ENCODE assay signal across 8 mouse cellular contexts in the genomic region with DNA sequence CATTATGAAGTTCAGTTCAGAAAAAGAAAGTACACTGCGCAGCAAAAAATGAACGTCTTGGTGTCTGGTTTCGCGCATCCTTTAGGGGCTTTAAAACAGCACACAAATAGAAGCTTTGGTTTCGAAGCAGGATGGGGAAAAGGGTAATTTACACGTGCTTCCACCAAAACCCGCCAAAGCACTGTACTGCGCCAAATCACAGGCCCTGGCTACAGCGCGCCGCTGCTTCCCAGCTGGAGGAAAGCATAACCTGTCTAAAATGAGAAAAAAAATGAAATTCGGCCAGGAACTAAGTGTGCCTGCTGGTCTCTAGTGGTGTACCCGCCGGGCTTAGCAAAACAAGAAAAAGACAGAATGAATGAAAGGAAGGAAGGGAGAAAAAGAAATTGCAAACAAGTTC. TPM values are rescaled to one million over a fixed set of nuclear protein-coding genes. Genes with fewer than 3 reads are reported as not detected.
DNase-seq lines count a peak whose midpoint lies in the region; ATAC-seq lines count a peak whose summit lies in the region.

No protein-coding gene starts in this region.

- peak overlapping the region; percentile 81 for H3K27ac ChIP-seq in forebrain, embryonic 10.5 days
- H3K27ac ChIP-seq in hindbrain, embryonic 13.5 days, result peak overlapping the region; percentile 61
- H3K27ac ChIP-seq in midbrain, embryonic 11.5 days (ENCODE audit: low read depth, low read length), result no peak overlapping the region

- H3K9me3 ChIP-seq in forebrain, embryonic 10.5 days, result no peaks in the 10 kb centered on the region
- H3K9me3 ChIP-seq in hindbrain, embryonic 13.5 days, result no peaks in the 10 kb centered on the region
- no peaks in the 10 kb centered on the region for H3K9me3 ChIP-seq in midbrain, embryonic 11.5 days (ENCODE audit: control insufficient read depth, low read length)

- 0% methylated on average over 14 of the region's 14 CpGs for WGBS in forebrain, embryonic 10.5 days
- WGBS in hindbrain, embryonic 13.5 days, result 0% methylated on average over 14 of the region's 14 CpGs
- under 1% methylated on average over 14 of the region's 14 CpGs for WGBS in midbrain, embryonic 11.5 days

- no peak for ATAC-seq in hindbrain, embryonic 13.5 days (ENCODE audit: low FRiP score)
- peak; percentile 10; the same call in 1 of the 2 replicates for ATAC-seq in midbrain, embryonic 11.5 days (ENCODE audit: low FRiP score)

- peaks cover 41% of the 10 kb centered on the region for H3K27me3 ChIP-seq in forebrain, embryonic 10.5 days (ENCODE audit: poor library complexity, severe bottlenecking)
- H3K27me3 ChIP-seq in hindbrain, embryonic 13.5 days, result peaks cover 21% of the 10 kb centered on the region
- no peaks in the 10 kb centered on the region for H3K27me3 ChIP-seq in midbrain, embryonic 11.5 days (ENCODE audit: control insufficient read depth, insufficient read depth, low read length)

- peaks cover 15% of the 10 kb centered on the region for H3K36me3 ChIP-seq in forebrain, embryonic 10.5 days (replicated peaks)
- H3K36me3 ChIP-seq in hindbrain, embryonic 13.5 days, result peaks cover 10% of the 10 kb centered on the region
- no peaks in the 10 kb centered on the region for H3K36me3 ChIP-seq in midbrain, embryonic 11.5 days (ENCODE audit: control insufficient read depth, insufficient read depth, low read length)

- H3K4me1 ChIP-seq in forebrain, embryonic 10.5 days, result peaks cover 26% of the 10 kb centered on the region
- H3K4me1 ChIP-seq in hindbrain, embryonic 13.5 days (replicated peaks), result peaks cover 37% of the 10 kb centered on the region
- H3K4me1 ChIP-seq in midbrain, embryonic 11.5 days (ENCODE audit: control insufficient read depth, insufficient read depth, low read length), result peaks cover 8% of the 10 kb centered on the region

- intact Hi-C loops in left cerebral cortex, postnatal 25 days (cut with DNase I), result loop anchor here (5.0 to 10.0 kb wide), 2 partner anchors 354 to 397 kb away; a partner anchor contains a TSS

- peak; percentile 31 for DNase-seq in layer of hippocampus, adult 11-12 months (ENCODE audit: low spot score)
- no peak for DNase-seq in layer of hippocampus, adult 9-10 months (ENCODE audit: low spot score)
- DNase-seq in adrenal gland, postnatal 36 days, result peak; percentile 29 to 36
- DNase-seq in forebrain, embryonic 10.5 days (ENCODE audit: extremely low spot score, low spot score), result peak; percentile 60
- DNase-seq in left cerebral cortex, postnatal 25 days (ENCODE audit: low spot score in 2 of 2), result peak; percentile 37 to 59
- DNase-seq in midbrain, embryonic 11.5 days (ENCODE audit: low spot score, missing footprints), result no peak
- peak; percentile 57 for DNase-seq in telencephalon, adult 2 months (ENCODE audit: low read depth, low spot score)

- H3K4me2 ChIP-seq in hindbrain, embryonic 13.5 days, result peak overlapping the region; percentile 76
- H3K4me2 ChIP-seq in midbrain, embryonic 11.5 days, result peak overlapping the region; percentile 80

- peak overlapping the region; percentile 56 for H3K9ac ChIP-seq in hindbrain, embryonic 13.5 days
- peak overlapping the region; percentile 57 for H3K9ac ChIP-seq in midbrain, embryonic 11.5 days (ENCODE audit: low read length)

- peak overlapping the region; percentile 92 for H3K4me3 ChIP-seq in forebrain, embryonic 10.5 days
- peak overlapping the region; percentile 92 for H3K4me3 ChIP-seq in hindbrain, embryonic 13.5 days
- peak overlapping the region; percentile 56 for H3K4me3 ChIP-seq in midbrain, embryonic 11.5 days (ENCODE audit: low read depth, low read length)

RNA-seq across cellular contexts. Expression of a gene that starts 1.0 kb away (rescaled TPM):
- not detected for total RNA-seq in adrenal gland, postnatal 36 days (2021)
- 0.09 and 0.17 TPM in 2 replicates for polyA plus RNA-seq in forebrain, embryonic 10.5 days (2016; fragmentation: Nextera tagmentation; extraction: Ambion mirVana)
- polyA plus RNA-seq in hindbrain, embryonic 13.5 days (2015; fragmentation: Nextera tagmentation; extraction: Ambion mirVana), result 0.25 and 0.28 TPM in 2 replicates
- under 1 TPM; 0.78 to 0.82 TPM for total RNA-seq in left cerebral cortex, postnatal 25 days (2021)
- polyA plus RNA-seq in midbrain, embryonic 11.5 days (2014; fragmentation: Nextera tagmentation; extraction: Ambion mirVana), result 0.15 TPM in 2 replicates

RNA-seq across cellular contexts. Expression of a gene that starts 1.1 kb away (rescaled TPM):
- 10 to 100 TPM; 19.0 to 24.1 TPM for total RNA-seq in adrenal gland, postnatal 36 days (2021)
- polyA plus RNA-seq in forebrain, embryonic 10.5 days (2016; fragmentation: Nextera tagmentation; extraction: Ambion mirVana), result 29.9 and 31.0 TPM in 2 replicates
- 34.6 and 35.0 TPM in 2 replicates for polyA plus RNA-seq in hindbrain, embryonic 13.5 days (2015; fragmentation: Nextera tagmentation; extraction: Ambion mirVana)
- 10 to 100 TPM; 14.7 to 18.8 TPM for total RNA-seq in left cerebral cortex, postnatal 25 days (2021)
- polyA plus RNA-seq in midbrain, embryonic 11.5 days (2014; fragmentation: Nextera tagmentation; extraction: Ambion mirVana), result 37.5 and 38.7 TPM in 2 replicates

RNA-seq across cellular contexts. Expression of a gene that starts 43.6 kb away (rescaled TPM):
- total RNA-seq in adrenal gland, postnatal 36 days (2021), result not detected
- not detected in 2 replicates for polyA plus RNA-seq in forebrain, embryonic 10.5 days (2016; fragmentation: Nextera tagmentation; extraction: Ambion mirVana)
- 0.06 TPM in 1 of 2 replicates, not detected in the other for polyA plus RNA-seq in hindbrain, embryonic 13.5 days (2015; fragmentation: Nextera tagmentation; extraction: Ambion mirVana)
- total RNA-seq in left cerebral cortex, postnatal 25 days (2021), result not detected
- polyA plus RNA-seq in midbrain, embryonic 11.5 days (2014; fragmentation: Nextera tagmentation; extraction: Ambion mirVana), result not detected in 2 replicates

RNA-seq across cellular contexts. Expression of a gene that starts 47.0 kb away (rescaled TPM):
- under 1 TPM in 1 of 2 experiments, not detected in 1; 0.13 TPM for total RNA-seq in adrenal gland, postnatal 36 days (2021)
- 2.0 and 2.4 TPM in 2 replicates for polyA plus RNA-seq in forebrain, embryonic 10.5 days (2016; fragmentation: Nextera tagmentation; extraction: Ambion mirVana)
- 1.8 and 2.4 TPM in 2 replicates for polyA plus RNA-seq in hindbrain, embryonic 13.5 days (2015; fragmentation: Nextera tagmentation; extraction: Ambion mirVana)
- total RNA-seq in left cerebral cortex, postnatal 25 days (2021), result under 1 TPM in 1 of 2 experiments, not detected in 1; 0.16 TPM
- 1.6 and 1.9 TPM in 2 replicates for polyA plus RNA-seq in midbrain, embryonic 11.5 days (2014; fragmentation: Nextera tagmentation; extraction: Ambion mirVana)

RNA-seq across cellular contexts. Expression of a gene that starts 52.9 kb away (rescaled TPM):
- 1 to 10 TPM; 6.4 TPM for total RNA-seq in adrenal gland, postnatal 36 days (2021)
- polyA plus RNA-seq in forebrain, embryonic 10.5 days (2016; fragmentation: Nextera tagmentation; extraction: Ambion mirVana), result 26.7 and 26.9 TPM in 2 replicates
- polyA plus RNA-seq in hindbrain, embryonic 13.5 days (2015; fragmentation: Nextera tagmentation; extraction: Ambion mirVana), result 12.3 and 18.4 TPM in 2 replicates
- total RNA-seq in left cerebral cortex, postnatal 25 days (2021), result 1 to 10 TPM; 3.0 to 3.2 TPM
- polyA plus RNA-seq in midbrain, embryonic 11.5 days (2014; fragmentation: Nextera tagmentation; extraction: Ambion mirVana), result 32.7 and 37.1 TPM in 2 replicates

Comparison
In these comparisons a context has a peak if more than half of its experiments do, and no peak if none do; other contexts are left out.
1. DNase-seq: peak in layer of hippocampus, adult 11-12 months (single experiment), adrenal gland, postnatal 36 days (2 of 2), forebrain, embryonic 10.5 days (single experiment), left cerebral cortex, postnatal 25 days (2 of 2) and telencephalon, adult 2 months (single experiment); none in layer of hippocampus, adult 9-10 months (single experiment) and midbrain, embryonic 11.5 days (single experiment).
2. Peak in every context shown above with its lines, with median percentiles within 50 percentile points of each other: H3K4me3 ChIP-seq.